Mouse (Mus musculus): ENCODE data around the gene Ccdc158.

DNA sequence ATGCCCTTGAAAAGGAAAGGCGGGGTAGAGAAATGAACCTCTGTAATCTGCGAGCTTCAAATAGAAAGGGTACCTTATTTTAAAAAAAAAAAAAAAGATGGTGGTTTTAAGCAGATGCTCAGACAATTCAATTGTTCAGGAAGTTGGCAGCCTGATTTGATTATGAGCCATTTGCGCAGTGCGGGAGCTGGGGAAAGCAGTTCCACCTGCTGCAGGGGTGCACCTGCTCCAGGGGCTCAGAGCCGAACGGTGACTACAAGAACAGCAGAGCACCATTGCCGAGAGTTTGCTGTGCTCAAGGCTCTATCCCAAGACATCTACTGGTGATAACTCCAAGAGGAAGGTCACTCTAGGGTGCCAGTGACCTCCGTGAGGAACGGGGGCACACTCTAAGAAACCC, 13.5 kb upstream of the Ccdc158 start:
- no peak for TF ChIP-seq CTCF (IDR thresholded peaks at IDR 0.05; ENCODE audit: extremely low read depth, insufficient read depth, low read length)
- no peak for TF ChIP-seq POLR2A (IDR thresholded peaks at IDR 0.05; ENCODE audit: extremely low read depth, insufficient read depth, low read length)

Measured in cortical plate, adult 2 months (tissue).